Mouse (Mus musculus): ENCODE measurements at regions not wholly inside any gene's neighbourhood (a gene's known extent, or its start where the extent isn't known, plus 50 kb on each side); places are given as distances from the start of the nearest gene placed in this dataset.
"Not testable (repeated sequence)": the region's sequence is repeated elsewhere in the genome, so short reads cannot be mapped to it uniquely, and the experiment has no call there.

GRCm38 (mm10) chr5:78075203-78075602 lies 667.4 kb upstream of the Igfbp7 start:
- no peak for ATAC-seq (replicated peaks; ENCODE audit: insufficient number of reproducible peaks, low FRiP score, low TSS enrichment, poor library complexity, severe bottlenecking)

- ATAC-seq (replicated peaks; ENCODE audit: insufficient number of reproducible peaks, low FRiP score, low TSS enrichment, poor library complexity, severe bottlenecking): no peak
Measured at GRCm38 (mm10) chr5:78032554-78033250, 624.9 kb upstream of the Igfbp7 start.

- ATAC-seq (replicated peaks; ENCODE audit: insufficient number of reproducible peaks, low FRiP score, low TSS enrichment, poor library complexity, severe bottlenecking): no peak
Measured at GRCm38 (mm10) chr5:78017523-78017922, 609.7 kb upstream of the Igfbp7 start.

GRCm38 (mm10) chr5:77986449-77987047 lies 578.7 kb upstream of the Igfbp7 start:
- ATAC-seq (replicated peaks; ENCODE audit: insufficient number of reproducible peaks, low FRiP score, low TSS enrichment, poor library complexity, severe bottlenecking): no peak

GRCm38 (mm10) chr5:77985269-77985668 lies 577.4 kb upstream of the Igfbp7 start:
- ATAC-seq (replicated peaks; ENCODE audit: insufficient number of reproducible peaks, low FRiP score, low TSS enrichment, poor library complexity, severe bottlenecking): no peak

- ATAC-seq (replicated peaks; ENCODE audit: insufficient number of reproducible peaks, low FRiP score, low TSS enrichment, poor library complexity, severe bottlenecking): not testable (repeated sequence)
Measured at GRCm38 (mm10) chr5:77940021-77940420, 532.2 kb upstream of the Igfbp7 start.

GRCm38 (mm10) chr5:77931874-77932273 lies 524.0 kb upstream of the Igfbp7 start:
- no peak for ATAC-seq (replicated peaks; ENCODE audit: insufficient number of reproducible peaks, low FRiP score, low TSS enrichment, poor library complexity, severe bottlenecking)

- no peak for ATAC-seq (replicated peaks; ENCODE audit: insufficient number of reproducible peaks, low FRiP score, low TSS enrichment, poor library complexity, severe bottlenecking)
Measured at GRCm38 (mm10) chr5:77921186-77921585, 513.3 kb upstream of the Igfbp7 start.

- no peak for ATAC-seq (replicated peaks; ENCODE audit: insufficient number of reproducible peaks, low FRiP score, low TSS enrichment, poor library complexity, severe bottlenecking)
Measured at GRCm38 (mm10) chr5:77917086-77917676, 509.3 kb upstream of the Igfbp7 start.

GRCm38 (mm10) chr5:77916375-77916774 lies 508.5 kb upstream of the Igfbp7 start:
- ATAC-seq (replicated peaks; ENCODE audit: insufficient number of reproducible peaks, low FRiP score, low TSS enrichment, poor library complexity, severe bottlenecking): no peak

GRCm38 (mm10) chr5:77909218-77909617 lies 501.4 kb upstream of the Igfbp7 start:
- ATAC-seq (replicated peaks; ENCODE audit: insufficient number of reproducible peaks, low FRiP score, low TSS enrichment, poor library complexity, severe bottlenecking): no peak

GRCm38 (mm10) chr5:77892024-77892423 lies 484.2 kb upstream of the Igfbp7 start:
- not testable (repeated sequence) for ATAC-seq (replicated peaks; ENCODE audit: insufficient number of reproducible peaks, low FRiP score, low TSS enrichment, poor library complexity, severe bottlenecking)

- no peak for ATAC-seq (replicated peaks; ENCODE audit: insufficient number of reproducible peaks, low FRiP score, low TSS enrichment, poor library complexity, severe bottlenecking)
Measured at GRCm38 (mm10) chr5:77888534-77888933, 480.7 kb upstream of the Igfbp7 start.

GRCm38 (mm10) chr5:77871403-77871802 lies 463.6 kb upstream of the Igfbp7 start:
- ATAC-seq (replicated peaks; ENCODE audit: insufficient number of reproducible peaks, low FRiP score, low TSS enrichment, poor library complexity, severe bottlenecking): no peak

GRCm38 (mm10) chr5:77865342-77865741 lies 457.5 kb upstream of the Igfbp7 start:
- no peak for ATAC-seq (replicated peaks; ENCODE audit: insufficient number of reproducible peaks, low FRiP score, low TSS enrichment, poor library complexity, severe bottlenecking)

- no peak for ATAC-seq (replicated peaks; ENCODE audit: insufficient number of reproducible peaks, low FRiP score, low TSS enrichment, poor library complexity, severe bottlenecking)
Measured at GRCm38 (mm10) chr5:77855191-77855590, 447.4 kb upstream of the Igfbp7 start.

- no peak for ATAC-seq (replicated peaks; ENCODE audit: insufficient number of reproducible peaks, low FRiP score, low TSS enrichment, poor library complexity, severe bottlenecking)
Measured at GRCm38 (mm10) chr5:77853999-77854784, 446.4 kb upstream of the Igfbp7 start.

- ATAC-seq (replicated peaks; ENCODE audit: insufficient number of reproducible peaks, low FRiP score, low TSS enrichment, poor library complexity, severe bottlenecking): no peak
Measured at GRCm38 (mm10) chr5:77851645-77852044, 443.8 kb upstream of the Igfbp7 start.
